Mouse (Mus musculus): Measurements from ENCODE around the gene Papolb.

Papolb gene

DNA sequence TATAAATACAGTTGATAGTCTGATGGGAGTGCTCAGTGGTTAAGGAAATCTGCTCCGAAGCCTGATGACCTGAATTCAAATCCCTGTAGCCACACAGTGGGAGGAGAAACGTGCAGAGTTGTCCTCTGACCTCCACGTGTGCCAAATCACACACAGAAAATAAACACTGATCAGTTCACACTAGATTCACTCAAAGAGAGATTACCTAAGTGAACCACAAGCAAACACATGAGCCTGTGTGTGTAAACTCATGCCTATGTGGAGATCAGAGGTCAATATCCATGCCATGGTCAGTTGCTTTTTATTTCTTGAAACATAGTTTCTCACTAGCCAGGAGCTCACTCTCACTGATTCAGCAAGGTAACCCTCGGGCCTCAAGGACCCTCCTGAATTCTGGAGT, 9.5 kb downstream of the Papolb start:
- DNase-seq (ENCODE audit: low read depth, low spot score), result no peak

DNA sequence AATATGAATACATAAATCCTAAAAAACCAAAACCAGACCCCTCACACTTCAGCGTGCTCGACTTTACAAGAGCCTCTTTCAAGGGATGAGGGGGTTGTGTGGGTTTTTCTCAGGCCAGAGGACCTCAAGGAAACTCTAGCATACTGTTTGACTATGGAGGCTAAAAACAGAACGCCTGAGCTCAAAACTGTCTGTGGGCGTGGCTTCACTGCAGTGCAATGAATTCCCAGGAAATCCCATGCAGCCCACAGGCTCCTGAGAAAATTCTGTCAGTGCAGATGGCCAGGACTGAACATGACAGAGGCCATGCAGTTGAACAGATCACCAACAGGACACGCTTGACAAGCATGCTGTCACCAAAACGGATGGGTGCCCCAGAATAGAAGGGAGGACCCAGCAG, 10.9 kb downstream of the Papolb start:
- DNase-seq (ENCODE audit: low read depth, low spot score), result peak; percentile 39

DNA sequence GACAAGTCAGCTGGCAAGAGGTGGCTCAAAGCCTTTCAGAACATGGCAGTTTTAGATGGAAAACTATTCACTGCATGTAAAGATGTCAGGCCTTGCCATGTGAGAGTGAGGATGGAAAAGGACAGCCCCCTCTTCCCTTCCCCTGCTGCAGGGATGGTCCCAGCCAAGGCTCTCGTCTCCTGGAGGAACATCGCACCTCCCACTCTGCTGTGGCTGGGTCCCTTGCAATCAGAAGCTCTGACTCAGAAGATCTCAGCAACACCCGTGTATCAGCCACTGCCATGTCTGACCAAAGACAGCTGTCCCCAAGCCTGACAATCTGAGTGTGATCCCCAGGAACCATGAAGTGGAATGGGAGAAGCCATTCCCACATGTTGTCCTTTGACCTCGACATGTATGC, 17.8 kb downstream of the Papolb start:
- peak; percentile 33 for DNase-seq (ENCODE audit: low read depth, low spot score)

DNA sequence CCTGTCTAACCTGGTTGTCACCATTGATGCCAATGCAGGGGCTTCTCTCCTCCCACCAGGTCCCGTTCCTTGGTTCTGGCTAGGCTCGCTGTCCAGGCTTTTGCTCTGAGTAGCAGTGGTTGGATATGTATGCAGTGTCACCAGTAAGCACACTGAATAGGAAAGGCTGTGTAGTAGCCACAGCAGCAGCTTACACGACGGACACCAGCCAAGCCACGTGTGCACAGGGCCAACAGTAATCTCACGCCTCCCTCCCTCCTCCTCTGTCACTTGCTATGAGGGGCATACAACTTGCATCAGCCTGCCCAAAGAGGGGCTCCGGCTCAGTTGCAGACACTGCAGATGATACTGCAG, 19.8 kb downstream of the Papolb start:
- DNase-seq (ENCODE audit: low read depth, low spot score), result no peak

DNA sequence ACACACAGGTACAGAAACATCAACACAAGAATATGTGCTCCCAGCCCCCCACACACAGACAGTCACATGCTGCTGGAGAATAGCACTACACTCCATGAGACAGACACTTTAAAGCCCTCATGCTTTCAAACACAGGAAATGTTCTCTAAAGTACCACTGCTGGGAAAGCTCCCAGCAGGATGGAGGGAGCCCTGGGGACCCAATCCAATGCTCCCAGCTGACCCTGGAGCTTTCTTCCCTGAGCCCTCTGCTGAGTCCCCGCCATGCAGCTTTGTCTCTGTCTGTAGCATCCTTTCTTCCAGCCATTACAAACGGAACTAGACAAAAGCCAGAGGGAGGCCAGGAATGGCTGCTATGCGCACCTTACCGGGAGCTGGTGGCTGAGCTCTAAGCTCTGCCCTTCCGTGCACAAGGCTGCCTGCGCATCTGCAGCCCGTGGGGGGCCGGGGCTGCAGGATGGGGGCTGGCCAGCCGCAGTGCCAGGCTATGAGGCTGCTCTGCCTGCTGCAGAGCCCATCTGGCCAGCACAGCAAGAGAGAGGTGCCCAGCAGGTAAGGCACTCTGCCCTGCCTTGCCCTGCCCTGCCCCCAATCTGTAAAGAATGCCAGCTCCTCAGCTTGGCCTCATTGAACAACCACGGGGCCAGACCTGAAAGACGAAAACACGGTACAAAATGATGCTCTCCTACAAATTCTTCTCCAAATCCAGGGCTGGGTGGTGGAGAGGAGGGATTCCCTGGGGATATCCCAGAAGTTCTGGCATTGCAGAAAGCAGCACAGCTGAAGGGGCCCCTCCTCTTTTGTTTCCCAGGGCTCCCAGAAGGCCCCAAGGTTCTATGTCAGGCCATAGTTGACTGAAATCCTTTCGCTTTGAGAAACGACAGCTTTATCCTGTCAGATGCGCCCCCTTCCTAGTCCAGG, 20.5 kb downstream of the Papolb start:
- DNase-seq (ENCODE audit: low read depth, low spot score), result no peak

DNA sequence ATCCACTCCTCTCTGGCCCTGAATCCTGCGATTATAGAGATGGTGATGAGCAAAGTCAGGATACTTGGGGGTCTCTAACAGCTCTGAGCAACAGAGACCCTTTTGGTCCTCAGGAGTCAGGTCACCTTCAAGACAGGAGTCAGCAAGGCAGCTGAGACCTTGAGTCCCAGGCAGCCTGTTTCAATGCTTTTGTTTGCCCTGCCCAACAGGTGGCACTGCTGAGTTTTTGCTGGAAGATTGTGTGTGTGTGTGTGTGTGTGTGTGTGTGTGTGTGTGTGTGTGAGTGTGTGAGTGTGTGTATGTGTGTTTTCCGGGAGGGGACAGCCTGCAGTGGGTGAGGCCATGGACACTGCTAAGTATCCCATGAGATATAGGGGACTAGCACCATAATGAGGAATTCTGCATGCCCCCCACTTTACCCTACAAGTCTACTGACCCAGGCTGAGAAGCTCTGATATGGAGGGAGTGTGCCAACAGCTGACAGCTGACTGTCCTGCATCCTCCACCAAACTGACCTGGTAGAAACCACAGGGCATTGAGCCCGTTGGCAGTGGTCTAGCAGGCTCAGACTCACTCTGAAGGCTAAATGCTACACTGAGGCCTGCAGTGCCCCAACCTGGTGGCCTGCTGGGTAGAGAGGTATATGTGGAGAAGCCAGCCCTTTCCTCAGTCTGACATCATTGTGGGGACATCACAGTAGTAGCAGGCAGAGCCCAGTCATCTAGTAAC, 24.0 kb downstream of the Papolb start:
- no peak for DNase-seq (ENCODE audit: low read depth, low spot score)

DNA sequence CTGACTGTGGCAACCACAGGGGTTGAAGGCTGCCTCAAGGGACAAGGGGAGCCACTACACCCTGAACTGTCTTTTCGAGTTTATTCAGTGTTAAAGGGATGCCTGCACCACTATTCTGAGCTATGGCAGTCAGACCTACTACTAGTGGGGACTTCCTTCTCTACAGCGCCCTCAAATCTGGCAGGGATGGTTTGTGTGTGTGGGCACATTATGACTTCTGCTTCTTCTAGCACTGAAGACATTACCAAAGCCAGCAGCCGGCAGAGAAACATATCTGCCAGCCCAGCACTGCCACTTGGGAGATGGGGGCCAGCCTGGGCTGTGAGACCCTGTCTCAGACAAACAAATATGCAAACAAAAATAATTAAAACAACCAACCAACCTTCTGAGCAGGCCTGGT, 25.7 kb downstream of the Papolb start:
- no peak for DNase-seq (ENCODE audit: low read depth, low spot score)

DNA sequence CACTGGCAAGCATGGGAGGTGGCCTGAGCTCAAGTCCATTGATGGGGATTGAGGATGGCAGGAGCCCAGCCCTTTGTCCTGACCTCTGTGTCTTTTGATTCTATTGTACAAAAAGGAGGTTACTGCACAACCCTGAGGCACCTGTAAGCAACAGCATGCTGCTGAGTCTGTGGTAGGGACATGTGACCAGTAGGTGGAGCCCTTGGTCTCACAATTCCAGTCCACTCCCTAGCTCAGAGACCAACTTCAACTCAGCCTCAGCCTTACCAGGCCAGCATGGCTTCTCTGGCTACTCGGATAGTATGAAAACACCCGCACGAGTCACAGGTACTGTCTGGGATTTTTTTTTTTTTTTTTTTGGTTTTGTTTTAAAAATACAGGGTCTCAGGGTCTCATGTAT, 27.5 kb downstream of the Papolb start:
- peak; percentile 85 for DNase-seq (ENCODE audit: low read depth, low spot score)

DNA sequence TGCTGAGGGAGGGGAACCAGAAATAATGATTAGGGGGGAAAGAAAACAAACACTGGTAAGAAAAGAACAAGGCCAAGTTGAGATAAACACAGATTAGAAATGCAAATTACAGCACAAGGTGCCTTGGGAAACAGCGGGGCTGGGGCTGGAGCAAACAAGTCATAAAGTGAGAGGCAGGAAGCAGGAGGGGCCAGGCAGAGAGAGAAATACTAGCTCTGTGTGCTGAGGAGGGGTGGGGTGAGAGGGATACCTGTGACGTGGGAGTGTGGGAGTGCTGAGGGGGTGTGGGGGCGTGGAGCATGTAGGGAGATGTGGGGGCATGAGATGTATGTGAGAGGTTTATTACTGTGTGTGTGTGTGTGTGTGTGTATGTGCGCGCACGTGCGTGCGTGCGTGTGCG, 29.0 kb downstream of the Papolb start:
- DNase-seq (ENCODE audit: low read depth, low spot score), result no peak

DNA sequence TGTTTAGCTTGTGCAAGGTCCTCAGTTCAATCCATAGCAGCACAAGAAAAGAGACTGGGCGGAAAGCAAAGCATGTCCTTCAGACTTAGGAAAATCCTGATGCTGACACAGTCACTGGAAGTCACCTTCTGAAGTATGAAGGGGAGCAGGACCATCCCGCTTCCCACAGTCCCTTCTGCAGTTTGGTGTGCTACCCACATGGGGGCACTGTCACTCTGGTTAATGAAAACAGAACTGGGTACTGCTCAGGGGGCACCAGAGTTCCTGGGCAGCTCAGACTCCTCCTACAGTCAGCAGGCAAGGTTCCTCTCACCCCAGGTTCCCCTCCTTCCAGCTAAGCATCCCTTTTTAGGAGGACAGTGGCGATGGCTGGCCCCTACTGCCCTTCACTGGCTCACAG, 30.9 kb downstream of the Papolb start:
- DNase-seq (ENCODE audit: low read depth, low spot score), result no peak

DNA sequence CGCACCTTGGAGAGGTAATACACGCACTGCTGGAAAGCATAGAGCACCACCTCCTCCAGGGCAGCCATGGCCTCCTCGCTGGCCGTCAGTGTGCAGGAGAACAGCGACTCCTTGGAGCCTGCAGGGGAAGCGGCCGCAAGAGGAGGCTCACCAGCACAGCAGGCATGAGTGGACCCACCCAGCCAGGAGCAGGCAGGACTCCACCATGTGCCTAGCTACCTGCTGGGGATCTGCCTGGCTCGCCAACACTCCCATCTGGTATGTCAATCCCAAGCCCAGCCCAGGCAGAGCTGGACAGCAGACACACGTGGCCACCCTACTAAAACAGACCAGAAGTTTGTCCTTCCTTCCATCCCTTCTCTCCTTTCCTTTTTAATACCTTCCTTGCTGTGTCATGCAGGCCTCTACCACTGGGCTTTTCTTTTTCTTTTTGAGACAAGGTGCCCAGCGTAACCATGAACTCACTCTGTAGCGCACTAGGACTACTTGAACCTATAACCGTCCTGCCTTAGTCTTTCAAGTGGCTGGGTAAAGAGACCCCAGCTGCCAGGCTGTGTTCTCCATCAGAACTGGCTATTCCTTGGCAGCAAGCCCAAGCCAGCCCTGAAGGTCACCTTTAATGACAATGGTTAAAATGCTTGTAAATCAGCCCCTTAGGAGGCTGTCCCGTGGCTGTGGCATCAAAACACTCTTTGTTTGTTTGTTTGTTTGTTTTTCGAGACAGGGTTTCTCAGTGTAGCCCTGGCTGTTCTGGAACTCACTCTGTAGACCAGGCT, 34.4 kb downstream of the Papolb start:
- DNase-seq (ENCODE audit: low read depth, low spot score), result no peak

DNA sequence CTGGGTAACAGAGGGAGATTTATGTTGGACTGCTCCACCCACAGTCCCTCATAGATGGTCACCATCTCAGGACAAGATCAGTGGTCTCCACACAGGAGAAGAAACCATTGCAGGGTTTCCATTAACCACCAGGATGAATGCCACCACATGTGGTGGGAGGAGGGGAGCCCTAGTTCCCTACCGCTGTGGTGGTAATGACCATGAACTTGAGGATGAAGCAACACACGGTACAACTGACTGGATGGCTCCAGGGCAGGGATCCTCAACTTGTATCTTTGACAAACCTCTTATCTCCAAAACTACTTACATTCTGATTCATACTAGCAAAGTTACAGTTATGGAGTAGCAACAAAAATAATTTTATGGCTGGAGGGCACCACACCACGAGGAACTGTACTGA, 36.6 kb downstream of the Papolb start:
- DNase-seq (ENCODE audit: low read depth, low spot score), result no peak

DNA sequence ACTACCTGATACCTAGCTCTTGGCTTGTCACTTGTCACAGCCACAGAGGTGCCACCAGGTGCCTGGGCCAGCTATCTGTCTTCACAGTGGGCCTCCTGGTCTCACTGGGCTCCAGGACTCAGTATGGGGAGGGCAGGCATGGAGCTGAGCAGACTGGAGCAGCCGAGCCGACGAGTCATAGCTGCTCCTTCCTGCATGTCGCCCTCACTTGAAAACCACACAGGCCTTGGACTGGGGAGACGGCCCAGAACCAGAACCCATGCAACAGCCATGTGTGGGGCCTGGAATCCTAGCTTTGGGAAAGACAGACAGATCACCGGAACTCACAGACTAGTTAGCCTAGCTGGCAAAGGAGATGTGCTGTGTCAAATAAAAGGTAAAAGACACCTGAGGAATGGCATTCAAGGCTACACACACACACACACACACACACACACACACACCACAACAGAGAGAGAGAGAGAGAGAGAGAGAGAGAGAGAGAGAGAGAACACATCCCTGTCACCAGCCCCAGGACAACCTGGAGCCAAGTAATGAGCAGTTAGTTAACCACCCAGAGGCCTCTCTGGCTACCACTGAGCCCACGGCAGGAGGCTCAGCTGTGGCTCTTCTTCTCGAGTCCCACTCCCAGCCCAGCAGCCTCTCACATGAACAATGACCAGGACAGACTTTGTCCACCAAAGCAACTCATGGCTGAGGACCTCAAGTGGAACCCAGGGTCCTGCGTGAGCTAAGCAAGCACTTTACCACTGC, 39.7 kb downstream of the Papolb start:
- DNase-seq (ENCODE audit: low read depth, low spot score), result no peak

DNA sequence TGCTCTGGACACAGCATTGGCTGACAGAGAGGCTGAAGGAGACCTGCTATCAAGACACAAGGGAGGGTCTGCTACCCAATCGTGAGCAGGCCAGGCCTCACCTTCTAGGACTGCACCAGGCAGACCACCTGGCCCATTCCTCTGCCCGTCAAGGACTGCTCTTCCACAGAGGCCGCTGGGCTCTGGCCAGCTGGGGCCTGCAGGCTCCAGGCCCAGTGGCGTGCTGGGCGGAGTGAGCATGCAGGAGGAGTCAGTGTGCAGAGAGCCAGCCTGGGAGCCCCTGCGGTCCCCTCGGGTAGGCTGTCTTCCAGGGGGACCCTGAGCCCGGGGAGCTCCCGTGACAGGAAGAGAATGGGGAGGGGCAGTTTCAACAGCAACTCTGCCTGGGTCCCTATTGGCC, 43.2 kb downstream of the Papolb start:
- no peak for DNase-seq (ENCODE audit: low read depth, low spot score)

DNA sequence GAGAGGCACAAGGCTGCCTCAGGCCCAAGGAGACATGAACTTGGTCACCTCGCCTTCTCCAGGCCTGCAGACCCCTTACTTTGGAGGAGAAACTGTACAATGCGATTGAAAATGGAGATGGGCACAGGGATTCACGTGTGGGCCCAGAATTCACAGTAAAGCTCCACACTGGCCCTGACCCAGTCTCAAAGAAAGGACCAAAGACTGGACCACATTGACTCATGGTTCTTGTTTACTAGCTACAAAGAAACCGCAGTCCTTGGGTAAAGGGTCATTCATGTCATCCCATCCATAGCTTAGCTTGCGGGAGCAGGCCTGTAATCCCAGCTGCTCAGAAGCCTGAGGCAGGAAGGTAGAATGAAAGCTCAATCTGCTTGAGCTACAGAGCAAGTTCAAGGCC, 46.3 kb downstream of the Papolb start:
- DNase-seq (ENCODE audit: low read depth, low spot score), result no peak

DNA sequence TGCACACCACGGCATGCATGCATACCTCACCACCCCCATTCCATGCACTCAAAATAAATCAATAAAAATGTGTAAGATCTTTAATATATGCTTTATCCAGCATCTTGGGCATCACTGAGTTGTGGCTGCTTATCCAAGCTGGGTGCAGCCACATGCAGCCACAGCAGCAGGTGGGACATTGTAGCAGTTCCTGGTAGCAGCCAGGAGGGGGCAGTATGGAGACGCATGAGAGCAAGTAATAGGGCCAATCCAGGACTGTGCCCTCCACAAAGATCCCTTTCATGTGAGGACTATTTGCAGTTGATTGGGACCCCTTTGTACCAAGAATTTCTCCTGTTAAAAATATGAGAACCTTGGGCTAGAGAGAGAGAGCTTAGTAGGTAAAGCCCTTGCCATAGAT, 47.4 kb downstream of the Papolb start:
- DNase-seq (ENCODE audit: low read depth, low spot score), result no peak

DNA sequence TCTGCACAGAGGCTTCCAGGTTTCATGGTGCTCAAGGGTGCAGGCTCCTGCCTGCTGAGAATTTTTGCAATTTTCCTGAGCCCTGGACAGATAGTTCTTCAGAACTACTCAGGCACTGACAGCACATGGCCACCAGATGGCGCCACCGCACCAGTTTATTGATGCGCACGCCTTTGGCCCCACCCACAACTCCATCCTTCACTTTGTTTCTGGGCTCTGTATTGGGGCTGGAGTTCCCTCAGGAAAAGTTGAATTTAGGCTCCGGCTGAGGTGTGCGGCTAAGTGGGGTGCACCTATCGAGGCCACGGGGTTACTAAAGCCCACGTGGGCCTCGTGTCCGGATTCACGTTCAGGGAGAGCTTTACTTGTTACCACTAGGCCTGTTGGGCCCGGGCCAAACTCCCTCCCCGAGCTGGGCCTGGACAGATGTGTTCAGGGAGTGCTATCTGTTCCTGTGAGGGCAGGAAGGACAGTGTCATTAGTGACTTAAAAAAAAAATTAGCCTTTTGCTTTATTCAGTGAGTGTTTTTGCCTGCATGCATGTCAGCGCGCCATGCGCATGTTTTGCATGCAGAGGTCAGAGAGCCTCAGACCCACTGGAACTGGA, 50.9 kb downstream of the Papolb start:
- peak; percentile 50 for DNase-seq (ENCODE audit: low read depth, low spot score)

DNA sequence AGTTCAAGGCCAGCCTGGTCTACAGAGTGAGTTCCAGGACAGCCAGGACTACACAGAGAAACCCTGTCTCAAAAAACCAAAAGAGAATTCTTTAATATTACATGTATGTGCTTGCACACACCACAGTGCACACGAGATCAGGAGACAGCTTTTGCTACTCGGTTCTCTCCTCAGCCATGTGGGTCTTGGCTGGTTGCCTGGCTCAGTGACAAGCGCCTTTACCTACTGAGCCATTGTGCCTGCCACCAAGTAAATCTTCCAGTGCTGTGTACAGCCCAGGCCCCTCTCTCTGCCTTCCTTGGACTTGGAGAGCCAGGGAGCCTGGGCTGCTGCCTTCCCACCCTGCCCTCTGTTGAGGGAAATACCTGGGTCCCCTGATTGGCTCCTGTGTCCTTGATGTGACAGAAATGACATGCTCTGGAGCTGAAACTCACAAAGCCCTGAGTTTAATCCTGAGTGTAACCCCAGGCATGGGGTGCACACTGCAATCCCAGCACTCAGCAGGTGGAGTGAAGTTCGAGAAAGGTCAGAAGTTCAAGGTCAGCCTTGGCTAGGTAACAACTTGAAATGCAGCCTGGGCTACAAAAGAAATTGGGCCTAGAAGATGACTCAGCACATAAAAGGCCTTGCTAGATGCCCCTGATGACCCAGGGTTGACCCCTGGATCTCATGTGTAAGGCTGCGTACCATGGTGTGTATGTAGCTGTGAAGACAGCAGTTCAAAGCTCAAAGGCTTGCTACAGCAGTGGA, 51.8 kb downstream of the Papolb start:
- DNase-seq (ENCODE audit: low read depth, low spot score), result no peak

DNA sequence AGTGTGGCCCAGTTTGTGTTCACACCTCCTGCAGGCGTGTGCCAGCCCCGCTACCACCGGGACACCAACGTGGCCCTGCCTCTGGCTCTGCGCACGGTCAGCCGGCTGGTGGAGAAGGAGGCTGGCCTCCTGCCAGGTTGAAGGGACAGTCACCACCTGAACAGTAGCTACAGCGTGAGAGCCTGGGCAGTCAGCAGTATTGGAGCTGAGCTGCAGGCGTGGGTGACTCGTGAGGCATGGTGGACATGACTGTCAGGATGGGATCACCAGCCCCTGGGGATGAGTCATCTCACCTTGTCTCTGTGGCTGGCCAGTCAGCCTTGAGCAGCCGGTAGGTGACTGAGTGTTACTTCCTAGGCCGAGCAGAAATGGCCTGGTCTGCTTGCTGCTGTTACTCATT, 52.5 kb downstream of the Papolb start:
- DNase-seq (ENCODE audit: low read depth, low spot score), result no peak
